In genomic region chr10:61051993-61052613, GRCm38 (mm10) we compare ENCODE assay signal across 8 mouse cellular contexts. TPM values are rescaled to one million over a fixed set of nuclear protein-coding genes. Genes with fewer than 3 reads are reported as not detected.
A peak's percentile ranks its signal among the peaks of the same experiment; 100 is the strongest.
DNase-seq lines count a peak whose midpoint lies in the region; ATAC-seq and TF ChIP-seq lines count a peak whose summit lies in the region.

No protein-coding gene starts in this region.

- H3K4me2 ChIP-seq in heart, postnatal 0 days (ENCODE audit: low read depth, low read length): no peak overlapping the region

- no peak overlapping the region for H3K27ac ChIP-seq in MEL (ENCODE audit: control insufficient read depth, low read depth, low read length)
- no peak overlapping the region for H3K27ac ChIP-seq in embryonic facial prominence, embryonic 10.5 days (replicated peaks)
- no peak overlapping the region for H3K27ac ChIP-seq in heart, postnatal 0 days (ENCODE audit: low read depth)

- no peaks in the 10 kb centered on the region for H3K79me2 ChIP-seq in MEL (ENCODE audit: control insufficient read depth, insufficient read depth, low read length, poor library complexity)

- no peaks in the 10 kb centered on the region for H3K27me3 ChIP-seq in MEL (ENCODE audit: control insufficient read depth in 1 of 2, insufficient read depth in 2 of 2, low read length in 2 of 2)
- H3K27me3 ChIP-seq in embryonic facial prominence, embryonic 10.5 days (replicated peaks; ENCODE audit: low read depth, poor library complexity, severe bottlenecking): peaks cover 31% of the 10 kb centered on the region
- H3K27me3 ChIP-seq in heart, postnatal 0 days (ENCODE audit: control insufficient read depth, insufficient read depth, low read length): no peaks in the 10 kb centered on the region

- H3K4me1 ChIP-seq in MEL (ENCODE audit: control insufficient read depth in 1 of 2, insufficient read depth in 2 of 2, low read length in 2 of 2): no peaks in the 10 kb centered on the region
- H3K4me1 ChIP-seq in embryonic facial prominence, embryonic 10.5 days: 0 out of 2 replicates have a peak, but pooled peaks cover 5% of the 10 kb centered on the region
- H3K4me1 ChIP-seq in heart, postnatal 0 days (ENCODE audit: control insufficient read depth, insufficient read depth): no peaks in the 10 kb centered on the region

- no peak overlapping the region for H3K4me3 ChIP-seq in MEL (ENCODE audit: control insufficient read depth in 1 of 2, insufficient read depth in 1 of 2, low read depth in 2 of 2, low read length in 2 of 2)
- no peak overlapping the region for H3K4me3 ChIP-seq in embryonic facial prominence, embryonic 10.5 days
- no peak overlapping the region for H3K4me3 ChIP-seq in heart, postnatal 0 days (ENCODE audit: low read depth, low read length)

- peak; percentile 58; the same call in 1 of the 2 replicates for ATAC-seq in heart, postnatal 0 days (ENCODE audit: insufficient read depth, low read depth)

- no peak overlapping the region for H3K9ac ChIP-seq in MEL (ENCODE audit: control insufficient read depth, low read depth, low read length, poor library complexity, severe bottlenecking)
- H3K9ac ChIP-seq in heart, postnatal 0 days (replicated peaks; ENCODE audit: low read depth, low read length): no peak overlapping the region

- H3K9me3 ChIP-seq in MEL (replicated peaks; ENCODE audit: insufficient read depth, low read length): no peaks in the 10 kb centered on the region
- peaks cover 10% of the 10 kb centered on the region for H3K9me3 ChIP-seq in embryonic facial prominence, embryonic 10.5 days
- H3K9me3 ChIP-seq in heart, postnatal 0 days (replicated peaks; ENCODE audit: control insufficient read depth, low read length): peaks cover 8% of the 10 kb centered on the region; the same call in 1 of the 2 replicates

- DNase-seq in MEL (ENCODE audit: low read depth, low spot score): peak; percentile 50
- peak; percentile 65 to 74 for DNase-seq in adrenal gland, postnatal 36 days
- peak; percentile 75 for DNase-seq in embryonic facial prominence, embryonic 10.5 days (ENCODE audit: low spot score)
- DNase-seq in heart, postnatal 0 days (ENCODE audit: low spot score): peak; percentile 73
- peak; percentile 33 for DNase-seq in large intestine, adult 2 months (ENCODE audit: low read depth, low spot score)
- DNase-seq in lung, postnatal 10 days: peak; percentile 81
- DNase-seq in retina, embryonic 14.5 days (ENCODE audit: low spot score): peak; percentile 92
- DNase-seq in yolk sac, embryonic 10.5 days (ENCODE audit: low spot score): peak; percentile 30

- peak; percentile 72 for TF ChIP-seq RAD21 in MEL (IDR thresholded peaks at IDR 0.05; ENCODE audit: low read depth, low read length)

- TF ChIP-seq CTCF in MEL (IDR thresholded peaks at IDR 0.05 in 2 of 3, conservative IDR thresholded peaks at IDR 0.05 in 1 of 3; ENCODE audit: control insufficient read depth in 1 of 3, insufficient read depth in 1 of 3, low read depth in 2 of 3, low read length in 3 of 3, poor library complexity in 1 of 3, severe bottlenecking in 1 of 3): peak; percentile 78 to 87 (median 79)
- TF ChIP-seq CTCF in heart, postnatal 0 days (IDR thresholded peaks at IDR 0.05; ENCODE audit: low read depth): peak; percentile 96

- 60% methylated on average over 14 of the region's 14 CpGs for WGBS in embryonic facial prominence, embryonic 10.5 days
- 56% methylated on average over 14 of the region's 14 CpGs for WGBS in heart, postnatal 0 days
- WGBS in large intestine, adult 2 months: 57% methylated on average over 14 of the region's 14 CpGs

- H3K36me3 ChIP-seq in MEL (ENCODE audit: control insufficient read depth in 1 of 2, insufficient read depth in 2 of 2, low read length in 2 of 2): no peaks in the 10 kb centered on the region
- no peaks in the 10 kb centered on the region for H3K36me3 ChIP-seq in embryonic facial prominence, embryonic 10.5 days (replicated peaks)
- H3K36me3 ChIP-seq in heart, postnatal 0 days (replicated peaks; ENCODE audit: control insufficient read depth, insufficient read depth, low read length): no peaks in the 10 kb centered on the region

- no peak for TF ChIP-seq EP300 in MEL (IDR thresholded peaks at IDR 0.05; ENCODE audit: low read depth in 1 of 2, low read length in 2 of 2)
- no peak for TF ChIP-seq EP300 in heart, postnatal 0 days (IDR thresholded peaks at IDR 0.05; ENCODE audit: low read depth)

- no peak for TF ChIP-seq POLR2A in MEL (IDR thresholded peaks at IDR 0.05; ENCODE audit: control insufficient read depth in 1 of 2, insufficient read depth in 1 of 2, low read depth in 1 of 2, low read length in 2 of 2, poor library complexity in 1 of 2)

TF ChIP-seq in MEL, 35 proteins besides CTCF, POLR2A, EP300 and RAD21:
- peak; percentile 79 for TF ChIP-seq SMC3 (IDR thresholded peaks at IDR 0.05; ENCODE audit: low read depth, low read length)
- no peak for TF ChIP-seq ELF1 (IDR thresholded peaks at IDR 0.05; ENCODE audit: low read depth, low read length)
- TF ChIP-seq ZC3H11A (IDR thresholded peaks at IDR 0.05; ENCODE audit: low read depth, low read length): peak; percentile 38

RNA-seq across cellular contexts. Expression of gene Pcbd1, which starts 37.0 kb away (rescaled TPM):
- total RNA-seq in MEL (2012; rRNA removed): not detected in 2 replicates
- polyA plus RNA-seq in MEL (2012; ENCODE audit: insufficient read depth in 1 of 2, insufficient read length in 2 of 2, low read depth in 1 of 2, low replicate concordance in 2 of 2, missing spikeins in 1 of 2): not detected
- total RNA-seq in adrenal gland, postnatal 36 days (2021): 10 to 100 TPM; 12.7 to 14.5 TPM
- 16.4 and 17.0 TPM in 2 replicates for polyA plus RNA-seq in embryonic facial prominence, embryonic 10.5 days (2016; fragmentation: Nextera tagmentation; extraction: Ambion mirVana)
- 30.3 and 56.1 TPM in 2 replicates for total RNA-seq in heart, postnatal 0 days (2014; rRNA removed; ENCODE audit: low replicate concordance)
- polyA plus RNA-seq in heart, postnatal 0 days (2015; fragmentation: Nextera tagmentation; extraction: Ambion mirVana): 52.1 and 54.1 TPM in 2 replicates
- 60.3 and 60.5 TPM in 2 replicates for polyA plus RNA-seq in large intestine, adult 2 months (2012; rRNA removed)

Comparison
In these comparisons a context has a peak if more than half of its experiments do, and no peak if none do; other contexts are left out.
1. DNase-seq: peak in every context shown above with its lines; median percentile 92 in retina, embryonic 14.5 days; 81 in lung, postnatal 10 days; 75 in embryonic facial prominence, embryonic 10.5 days; 73 in heart, postnatal 0 days; 70 in adrenal gland, postnatal 36 days; 50 in MEL; 33 in large intestine, adult 2 months; 30 in yolk sac, embryonic 10.5 days.
2. RNA of gene Pcbd1, which starts 37.0 kb away (polyA plus RNA-seq): 60.3 to 60.5 TPM in large intestine, adult 2 months, 52.1 to 54.1 TPM in heart, postnatal 0 days and 16.4 to 17.0 TPM in embryonic facial prominence, embryonic 10.5 days; not detected in MEL; every median in the first group is over 10 times any median in the second.